Mouse (Mus musculus): Measurements from ENCODE around the gene Vangl1. TPM values are rescaled to one million over a fixed set of nuclear protein-coding genes. Genes with fewer than 3 reads are reported as not detected.
"Not testable (repeated sequence)": the region's sequence is repeated elsewhere in the genome, so short reads cannot be mapped to it uniquely, and the experiment has no call there.

Gene Vangl1
- polyA plus RNA-seq, 1 experiment from 2014 or later: 28.4 TPM

- Histone ChIP-seq H3K9me3 (ENCODE audit: low read depth, low read length) (no peaks in the 10 kb centered on the region), H3K4me1 (ENCODE audit: insufficient read depth) (peaks cover 25% of the 10 kb centered on the region), H3K27ac (ENCODE audit: low read depth) (peak overlapping the region; percentile 67), H3K4me2 (peak overlapping the region; percentile 11; the same call in 1 of the 2 replicates), H3K9ac (peak overlapping the region; percentile 20; the same call in 1 of the 2 replicates), H3K27me3 (ENCODE audit: insufficient read depth, low read length) (no peaks in the 10 kb centered on the region), H3K36me3 (ENCODE audit: insufficient read depth) (peaks cover 35% of the 10 kb centered on the region), H3K4me3 (ENCODE audit: low read depth, low read length) (peak overlapping the region; percentile 19; the same call in 1 of the 2 replicates)
- no peak for TF ChIP-seq CTCF (IDR thresholded peaks at IDR 0.05; ENCODE audit: low read depth)
- DNase-seq (no peak), ATAC-seq (ENCODE audit: insufficient read depth) (no peak)
- WGBS: 76% methylated on average over 21 of the region's 21 CpGs
These were observed 38.8 kb downstream of the Vangl1 start for GRCm38 (mm10) chr3:102165536-102166286.

GRCm38 (mm10) chr3:102164911-102165310 is 39.6 kb downstream of the Vangl1 start:
- no peaks in the 10 kb centered on the region for H3K9me3 ChIP-seq (ENCODE audit: low read depth, low read length)
- WGBS: 77% methylated on average over 4 of the region's 4 CpGs
- TF ChIP-seq CTCF (IDR thresholded peaks at IDR 0.05; ENCODE audit: low read depth): no peak

DNA sequence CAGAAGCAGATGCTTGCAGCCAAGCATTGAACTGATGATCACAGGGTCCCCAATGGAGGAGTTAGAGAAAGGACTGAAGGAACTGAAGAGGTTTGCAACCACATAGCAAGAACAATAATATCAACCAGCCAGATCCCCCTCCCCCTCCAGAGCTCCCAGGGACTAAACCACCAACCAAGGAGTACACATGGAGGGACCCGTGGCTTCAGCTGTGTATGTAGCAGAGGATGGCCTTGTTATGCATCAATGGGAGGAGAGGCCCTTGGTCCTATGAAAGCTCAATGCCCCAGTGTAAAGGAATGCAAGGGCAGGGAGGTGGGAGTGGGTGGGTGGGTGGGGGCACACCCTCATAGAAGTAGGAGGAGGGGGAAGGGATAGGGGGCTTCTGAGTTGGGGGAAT is 40.6 kb downstream of the Vangl1 start:
- H3K9me3 ChIP-seq (ENCODE audit: low read depth, low read length): not testable (repeated sequence)

More at GRCm38 (mm10) chr3:102164911-102165310, 39.6 kb downstream of the Vangl1 start:
- DNase-seq (no peak), ATAC-seq (ENCODE audit: insufficient read depth) (no peak)
- Histone ChIP-seq H3K27me3 (ENCODE audit: insufficient read depth, low read length) (no peaks in the 10 kb centered on the region), H3K4me2 (no peak overlapping the region; the same call in 1 of the 2 replicates), H3K4me1 (ENCODE audit: insufficient read depth) (peaks cover 20% of the 10 kb centered on the region), H3K4me3 (ENCODE audit: low read depth, low read length) (no peak overlapping the region), H3K9ac (no peak overlapping the region; the same call in 1 of the 2 replicates), H3K27ac (ENCODE audit: low read depth) (no peak overlapping the region), H3K36me3 (ENCODE audit: insufficient read depth) (peaks cover 37% of the 10 kb centered on the region)

DNA sequence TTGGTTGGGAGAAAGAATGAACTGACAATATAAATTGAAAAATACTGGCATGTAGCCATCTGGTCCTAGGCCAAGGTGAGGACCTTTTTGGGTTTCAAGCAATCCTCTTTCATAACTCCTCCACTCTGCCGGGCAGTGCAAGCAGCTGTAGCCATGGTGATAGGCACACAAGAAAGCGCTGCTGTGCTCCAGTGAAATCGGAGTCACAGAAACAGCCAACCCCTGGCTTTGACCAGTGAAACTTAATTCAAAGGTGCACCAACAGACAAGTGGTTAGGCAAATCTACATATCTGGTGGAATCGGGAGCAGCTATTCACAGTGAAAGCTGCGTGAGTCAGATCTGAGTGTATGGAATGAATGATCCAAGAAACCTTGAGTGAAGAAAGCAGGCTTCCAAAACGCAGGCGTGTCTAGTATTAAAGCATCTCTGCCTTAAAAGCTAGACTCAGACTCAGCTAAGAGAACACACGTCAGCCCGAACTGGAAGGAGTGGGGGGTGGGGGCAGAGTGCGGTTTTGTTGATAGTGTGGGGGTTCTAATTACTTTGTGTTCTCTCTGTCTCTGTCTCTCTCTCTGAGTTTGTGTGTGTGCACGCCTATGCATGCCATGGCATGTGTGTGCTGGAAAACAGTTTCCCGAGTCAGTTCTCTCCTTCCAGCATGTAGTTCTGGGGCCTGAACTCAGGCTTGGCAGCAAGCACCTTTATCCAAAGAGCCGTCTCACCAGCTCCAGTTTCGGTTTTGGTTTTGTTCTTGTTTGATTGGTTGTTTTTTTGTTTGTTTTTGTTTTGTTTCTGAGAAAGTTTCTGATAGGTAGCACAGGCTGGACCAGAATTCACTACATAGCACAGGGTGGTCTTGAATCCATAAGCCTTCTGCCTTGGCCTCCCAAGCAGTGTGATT is 44.8 kb downstream of the Vangl1 start:
- Histone ChIP-seq H3K27ac (ENCODE audit: low read depth) (peak overlapping the region; percentile 65; the same call in 1 of the 2 replicates), H3K36me3 (ENCODE audit: insufficient read depth) (peaks cover 40% of the 10 kb centered on the region), H3K4me2 (peak overlapping the region; percentile 18; the same call in 1 of the 2 replicates), H3K9ac (no peak overlapping the region), H3K4me3 (ENCODE audit: low read depth, low read length) (no peak overlapping the region), H3K9me3 (ENCODE audit: low read depth, low read length) (no peaks in the 10 kb centered on the region), H3K4me1 (ENCODE audit: insufficient read depth) (peaks cover 8% of the 10 kb centered on the region), H3K27me3 (ENCODE audit: insufficient read depth, low read length) (no peaks in the 10 kb centered on the region)
- peak; percentile 93 for ATAC-seq (ENCODE audit: insufficient read depth)
- DNase-seq: peak; percentile 93
- WGBS: 44% methylated on average over 14 of the region's 14 CpGs
- no peak for TF ChIP-seq CTCF (IDR thresholded peaks at IDR 0.05; ENCODE audit: low read depth)

More for the DNA sequence above, 40.6 kb downstream of the Vangl1 start:
- Histone ChIP-seq H3K36me3 (ENCODE audit: insufficient read depth) (peaks cover 37% of the 10 kb centered on the region), H3K4me1 (ENCODE audit: insufficient read depth) (peaks cover 14% of the 10 kb centered on the region)
- not testable (repeated sequence) for H3K4me3 ChIP-seq (ENCODE audit: low read depth, low read length); H3K27me3 ChIP-seq (ENCODE audit: insufficient read depth, low read length); ATAC-seq (ENCODE audit: insufficient read depth); DNase-seq; H3K9ac ChIP-seq; H3K27ac ChIP-seq (ENCODE audit: low read depth); H3K4me2 ChIP-seq
- WGBS: 73% methylated on average over 1 of the region's 1 CpGs

- TF ChIP-seq CTCF (IDR thresholded peaks at IDR 0.05; ENCODE audit: low read depth): no peak
- ATAC-seq (ENCODE audit: insufficient read depth) (peak; percentile 66), DNase-seq (no peak)
- Histone ChIP-seq H3K27me3 (ENCODE audit: insufficient read depth, low read length) (no peaks in the 10 kb centered on the region), H3K9ac (no peak overlapping the region), H3K36me3 (ENCODE audit: insufficient read depth) (peaks cover 40% of the 10 kb centered on the region), H3K27ac (ENCODE audit: low read depth) (peak overlapping the region; percentile 65; the same call in 1 of the 2 replicates), H3K9me3 (ENCODE audit: low read depth, low read length) (no peaks in the 10 kb centered on the region), H3K4me3 (ENCODE audit: low read depth, low read length) (no peak overlapping the region), H3K4me2 (0 out of 2 replicates have a peak overlapping the region, but pooled peaks have one; percentile 12), H3K4me1 (ENCODE audit: insufficient read depth) (peaks cover 8% of the 10 kb centered on the region)
- 60% methylated on average over 14 of the region's 14 CpGs for WGBS
These were observed 45.6 kb downstream of the Vangl1 start for GRCm38 (mm10) chr3:102158759-102159422.

DNA sequence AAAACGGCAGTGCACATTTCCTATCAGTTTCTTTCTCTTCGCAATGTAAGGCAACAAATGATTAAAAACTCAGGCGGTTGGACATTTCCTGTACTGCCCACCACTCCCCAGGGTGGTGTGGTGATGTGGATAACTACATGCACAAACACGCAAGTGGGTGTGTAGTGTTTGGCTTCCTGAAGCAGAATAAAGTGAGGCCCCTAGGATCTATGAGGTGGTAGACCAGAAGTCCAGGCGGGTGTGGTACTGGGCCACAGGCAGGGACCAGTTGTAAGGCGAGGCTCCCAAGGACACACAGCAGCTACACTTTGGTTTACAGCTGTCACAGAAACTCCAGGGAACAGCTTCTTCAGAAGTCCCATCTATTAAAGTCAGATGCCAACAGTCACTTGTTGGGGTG is 46.8 kb downstream of the Vangl1 start:
- DNase-seq (no peak), ATAC-seq (ENCODE audit: insufficient read depth) (no peak)
- Histone ChIP-seq H3K9me3 (ENCODE audit: low read depth, low read length) (no peaks in the 10 kb centered on the region), H3K4me3 (ENCODE audit: low read depth, low read length) (no peak overlapping the region), H3K27ac (ENCODE audit: low read depth) (no peak overlapping the region), H3K4me2 (no peak overlapping the region), H3K27me3 (ENCODE audit: insufficient read depth, low read length) (no peaks in the 10 kb centered on the region), H3K36me3 (ENCODE audit: insufficient read depth) (peaks cover 30% of the 10 kb centered on the region), H3K4me1 (ENCODE audit: insufficient read depth) (peaks cover 8% of the 10 kb centered on the region), H3K9ac (no peak overlapping the region)
- WGBS: 77% methylated on average over 6 of the region's 6 CpGs
- TF ChIP-seq CTCF (IDR thresholded peaks at IDR 0.05; ENCODE audit: low read depth): no peak

All from lung, embryonic 14.5 days (tissue).